Mouse (Mus musculus) CH12.LX (cell line): Measurements from ENCODE around the gene P3h2. TPM values are rescaled to one million over a fixed set of nuclear protein-coding genes. Genes with fewer than 3 reads are reported as not detected.

Source experiments
- DNase-seq: peaks from one replicate; pipeline ENCODE4 v3.0.0-alpha.2; 2013; ENCODE audit errors: extremely low read depth
- H3K27ac ChIP-seq: 2 replicates; pipeline ENCODE4 v1.5.1; 2012; ENCODE audit warnings: low read depth, mild to moderate bottlenecking, control low read depth, moderate library complexity; ENCODE audit not compliant: insufficient read depth
- H3K27me3 ChIP-seq: replicated peaks from 2 replicates; pipeline ENCODE3; 2012; ENCODE audit warnings: inconsistent platforms
- H3K36me3 ChIP-seq, 2 experiments: replicated peaks in 1 of 2; 2 replicates each; pipeline versions ENCODE3 to v1.6.1; 2012; ENCODE audit warnings: inconsistent platforms in 1 of 2, low read length in 1 of 2, mild to moderate bottlenecking in 1 of 2, mixed read lengths in 1 of 2, moderate library complexity in 1 of 2; ENCODE audit not compliant: control insufficient read depth in 1 of 2, insufficient read depth in 1 of 2
- H3K4me1 ChIP-seq, 2 experiments: 2 replicates each; pipeline ENCODE4 v1.6.1; 2012; ENCODE audit warnings: inconsistent platforms in 1 of 2, moderate library complexity in 1 of 2; ENCODE audit not compliant: insufficient read depth in 2 of 2, control insufficient read depth in 1 of 2
- H3K4me2 ChIP-seq: 2 replicates; pipeline ENCODE4 v1.6.1; 2012; ENCODE audit warnings: low read depth, mild to moderate bottlenecking, control low read depth; ENCODE audit not compliant: poor library complexity, insufficient read depth, severe bottlenecking
- H3K4me3 ChIP-seq, 3 experiments: fragments of 150-350 bp in 1 of 3; sonication (generic) in 1 of 3; replicated peaks in 1 of 3; 2 replicates each; pipeline versions ENCODE3 to v1.5.1; 2011 to 2012; ENCODE audit warnings: low read depth in 2 of 3, low read length in 2 of 3, mild to moderate bottlenecking in 2 of 3, moderate library complexity in 2 of 3, control low read depth in 1 of 3, improper control_type of control experiment in 1 of 3, inconsistent platforms in 1 of 3, mixed read lengths in 1 of 3; ENCODE audit not compliant: poor library complexity in 1 of 3
- H3K79me2 ChIP-seq: replicated peaks from 2 replicates; pipeline ENCODE4 v1.6.1; 2012; ENCODE audit warnings: mild to moderate bottlenecking, moderate library complexity; ENCODE audit not compliant: control insufficient read depth, poor library complexity, insufficient read depth, severe bottlenecking; ENCODE audit errors: extremely low read depth
- H3K9ac ChIP-seq: 2 replicates; pipeline ENCODE4 v1.6.1; 2012; ENCODE audit warnings: low read depth, mild to moderate bottlenecking, control low read depth, moderate library complexity; ENCODE audit not compliant: insufficient read depth
- H3K9me3 ChIP-seq: replicated peaks from 2 replicates; pipeline ENCODE3; 2012; ENCODE audit warnings: low read length, inconsistent platforms, mixed read lengths
- BHLHE40 ChIP-seq: IDR thresholded peaks from 2 replicates; pipeline ENCODE4 v1.6.1; 2011; ENCODE audit warnings: mild to moderate bottlenecking, low read depth, low read length, improper control_type of control experiment
- CHD1 ChIP-seq: IDR thresholded peaks from 2 replicates; pipeline ENCODE4 v1.6.1; 2012; ENCODE audit warnings: low read depth, low read length, improper control_type of control experiment, inconsistent platforms
- CHD2 ChIP-seq: IDR thresholded peaks from 2 replicates; pipeline ENCODE4 v1.6.1; 2011; ENCODE audit warnings: low read length, improper control_type of control experiment
- CTCF ChIP-seq, 2 experiments: IDR thresholded peaks in 1 of 2; conservative IDR thresholded peaks in 1 of 2; 2 replicates each; pipeline ENCODE4 v1.5.1; 2011 to 2012; ENCODE audit warnings: low read depth in 2 of 2, low read length in 2 of 2, improper control_type of control experiment in 1 of 2, inconsistent platforms in 1 of 2, mild to moderate bottlenecking in 1 of 2, moderate library complexity in 1 of 2
- E2F4 ChIP-seq: IDR thresholded peaks from 2 replicates; pipeline ENCODE4 v1.6.1; 2011; ENCODE audit warnings: low read depth, low read length, improper control_type of control experiment; ENCODE audit not compliant: insufficient replicate concordance
- ELF1 ChIP-seq: IDR thresholded peaks from 2 replicates; pipeline ENCODE4 v1.6.1; 2014; ENCODE audit warnings: low read depth, mild to moderate bottlenecking, inconsistent platforms, low read length, improper control_type of control experiment
- EP300 ChIP-seq: IDR thresholded peaks from 2 replicates; pipeline ENCODE4 v1.6.1; 2011; ENCODE audit warnings: low read length, improper control_type of control experiment
- ETS1 ChIP-seq: conservative IDR thresholded peaks from 2 replicates; pipeline ENCODE4 v1.6.1; 2012; ENCODE audit warnings: low read depth, mild to moderate bottlenecking, inconsistent platforms, low read length, improper control_type of control experiment, moderate library complexity
- GABPA ChIP-seq: IDR thresholded peaks from 2 replicates; pipeline ENCODE4 v1.6.1; 2012; ENCODE audit warnings: low read depth, low read length, improper control_type of control experiment, inconsistent platforms; ENCODE audit not compliant: insufficient replicate concordance
- HCFC1 ChIP-seq: IDR thresholded peaks from 2 replicates; pipeline ENCODE4 v1.6.1; 2012; ENCODE audit warnings: low read depth, mild to moderate bottlenecking, inconsistent platforms, low read length, improper control_type of control experiment
- IRF4 ChIP-seq: IDR thresholded peaks from 2 replicates; pipeline ENCODE4 v1.6.1; 2014; ENCODE audit warnings: low read depth, mild to moderate bottlenecking, inconsistent platforms, low read length, improper control_type of control experiment
- JUND ChIP-seq: conservative IDR thresholded peaks from 2 replicates; pipeline ENCODE4 v1.6.1; 2011; ENCODE audit warnings: low read depth, low read length, improper control_type of control experiment
- KAT2A ChIP-seq: IDR thresholded peaks from 2 replicates; pipeline ENCODE4 v1.6.1; 2012; ENCODE audit warnings: low read length, improper control_type of control experiment, inconsistent platforms; ENCODE audit not compliant: insufficient replicate concordance
- MAFK ChIP-seq: IDR thresholded peaks from 2 replicates; pipeline ENCODE4 v1.6.1; 2011; ENCODE audit warnings: low read length, improper control_type of control experiment; ENCODE audit not compliant: insufficient replicate concordance
- MAX ChIP-seq: IDR thresholded peaks from 2 replicates; pipeline ENCODE4 v1.6.1; 2011; ENCODE audit warnings: low read length, improper control_type of control experiment
- MAZ ChIP-seq: IDR thresholded peaks from 2 replicates; pipeline ENCODE4 v1.6.1; 2012; ENCODE audit warnings: low read depth, mild to moderate bottlenecking, inconsistent platforms, low read length, improper control_type of control experiment, moderate library complexity
- MEF2A ChIP-seq: IDR thresholded peaks from 2 replicates; pipeline ENCODE4 v1.6.1; 2014; ENCODE audit warnings: low read depth, mild to moderate bottlenecking, inconsistent platforms, low read length, improper control_type of control experiment, borderline replicate concordance
- MXI1 ChIP-seq: IDR thresholded peaks from 2 replicates; pipeline ENCODE4 v1.6.1; 2011; ENCODE audit warnings: mild to moderate bottlenecking, low read depth, low read length, improper control_type of control experiment
- NELFE ChIP-seq: IDR thresholded peaks from 2 replicates; pipeline ENCODE4 v1.6.1; 2011; ENCODE audit warnings: low read depth, low read length, improper control_type of control experiment
- PAX5 ChIP-seq: IDR thresholded peaks from 2 replicates; pipeline ENCODE4 v1.6.1; 2012; ENCODE audit warnings: low read length, inconsistent platforms, mixed read lengths
- RAD21 ChIP-seq: IDR thresholded peaks from 2 replicates; pipeline ENCODE4 v1.6.1; 2011; ENCODE audit warnings: low read depth, mild to moderate bottlenecking, low read length, improper control_type of control experiment, moderate library complexity
- RCOR1 ChIP-seq: conservative IDR thresholded peaks from 2 replicates; pipeline ENCODE4 v1.6.1; 2012; ENCODE audit warnings: low read depth, mild to moderate bottlenecking, inconsistent platforms, low read length, improper control_type of control experiment
- SIN3A ChIP-seq: IDR thresholded peaks from 2 replicates; pipeline ENCODE4 v1.6.1; 2012; ENCODE audit warnings: low read length, improper control_type of control experiment, inconsistent platforms
- SMC3 ChIP-seq: IDR thresholded peaks from 2 replicates; pipeline ENCODE4 v1.6.1; 2011; ENCODE audit warnings: low read depth, low read length, improper control_type of control experiment
- TBP ChIP-seq: conservative IDR thresholded peaks from 2 replicates; pipeline ENCODE4 v1.6.1; 2011; ENCODE audit warnings: low read depth, low read length, improper control_type of control experiment
- TCF12 ChIP-seq: IDR thresholded peaks from 2 replicates; pipeline ENCODE4 v1.6.1; 2014; ENCODE audit warnings: low read depth, mild to moderate bottlenecking, inconsistent platforms, low read length, improper control_type of control experiment
- UBTF ChIP-seq: IDR thresholded peaks from 2 replicates; pipeline ENCODE4 v1.6.1; 2012; ENCODE audit warnings: low read depth, mild to moderate bottlenecking, inconsistent platforms, low read length, improper control_type of control experiment, moderate library complexity
- USF1 ChIP-seq: IDR thresholded peaks from 2 replicates; pipeline ENCODE4 v1.6.1; 2014; ENCODE audit warnings: low read depth, mild to moderate bottlenecking, inconsistent platforms, low read length, improper control_type of control experiment
- ZKSCAN1 ChIP-seq: IDR thresholded peaks from 2 replicates; pipeline ENCODE4 v1.6.1; 2012; ENCODE audit warnings: low read depth, inconsistent platforms, low read length, improper control_type of control experiment, borderline replicate concordance
- ZMIZ1 ChIP-seq: IDR thresholded peaks from 2 replicates; pipeline ENCODE4 v1.6.1; 2012; ENCODE audit warnings: low read depth, mild to moderate bottlenecking, inconsistent platforms, low read length, improper control_type of control experiment
- ZNF384 ChIP-seq: IDR thresholded peaks from 2 replicates; pipeline ENCODE4 v1.6.1; 2012; ENCODE audit warnings: low read depth, low read length, improper control_type of control experiment, inconsistent platforms
- dilution Hi-C: fragments of 300-500 bp; cut with MboI; formaldehyde crosslinking; loops from 2 replicates; pipeline ENCODE4 v1.14.3; 2020; ENCODE audit warnings: low sequenced_read_pairs; ENCODE audit not compliant: extremely low pct_unique_long_range_greater_than_20kb, extremely low pct_ligation_motif_present
- in situ Hi-C: fragments of 300-500 bp; cut with MboI; formaldehyde crosslinking; loops from 3 replicates; pipeline ENCODE4 v1.14.3; 2019; ENCODE audit warnings: low sequenced_read_pairs, low pct_ligation_motif_present, low pct_unique_long_range_greater_than_20kb, mixed read lengths
- polyA plus RNA-seq: library from polyadenylated mRNA; unstranded; fragments of >175 nt; gene quantifications from 2 replicates; pipeline ENCODE4 v1.2.1, GENCODE M21; 2012; ENCODE audit warnings: low read depth; ENCODE audit not compliant: insufficient read length
- total RNA-seq, 2 experiments: library from RNA; depleted of rRNA; stranded (reverse); fragments of 300-350 nt in 1 of 2; fragments of >200 nt in 1 of 2; gene quantifications; 2 replicates each; pipeline ENCODE4 v1.2.3; 2012 to 2014

P3h2 gene
- total and polyA plus RNA-seq, 3 experiments: 0.08 to 0.73 (median 0.27) TPM

- no peaks in the 10 kb centered on the region for H3K79me2 ChIP-seq
- no peak overlapping the region for H3K4me3 ChIP-seq
- TF ChIP-seq IRF4 (no peak), RCOR1 (no peak), ZKSCAN1 (no peak), SMC3 (no peak), ETS1 (no peak), SIN3A (no peak), E2F4 (no peak)
- no peak overlapping the region for H3K27ac ChIP-seq
- H3K36me3 ChIP-seq: no peaks in the 10 kb centered on the region
- dilution Hi-C loops: no loop called here
- no peaks in the 10 kb centered on the region for H3K9me3 ChIP-seq
- H3K27me3 ChIP-seq: no peaks in the 10 kb centered on the region
- peaks cover 9 to 33% of the 10 kb centered on the region in 2 experiments for H3K4me1 ChIP-seq
- no peak for DNase-seq
- no peak overlapping the region for H3K9ac ChIP-seq
- no peak overlapping the region for H3K4me2 ChIP-seq
- in situ Hi-C loops: loop anchor here (5.0 to 25.0 kb wide), 2 partner anchors 552 to 588 kb away; no protein-coding TSS in a partner anchor
Observed at GRCm38 (mm10) chr16:25959929-25960328, 145.7 kb downstream of the P3h2 start.

DNA sequence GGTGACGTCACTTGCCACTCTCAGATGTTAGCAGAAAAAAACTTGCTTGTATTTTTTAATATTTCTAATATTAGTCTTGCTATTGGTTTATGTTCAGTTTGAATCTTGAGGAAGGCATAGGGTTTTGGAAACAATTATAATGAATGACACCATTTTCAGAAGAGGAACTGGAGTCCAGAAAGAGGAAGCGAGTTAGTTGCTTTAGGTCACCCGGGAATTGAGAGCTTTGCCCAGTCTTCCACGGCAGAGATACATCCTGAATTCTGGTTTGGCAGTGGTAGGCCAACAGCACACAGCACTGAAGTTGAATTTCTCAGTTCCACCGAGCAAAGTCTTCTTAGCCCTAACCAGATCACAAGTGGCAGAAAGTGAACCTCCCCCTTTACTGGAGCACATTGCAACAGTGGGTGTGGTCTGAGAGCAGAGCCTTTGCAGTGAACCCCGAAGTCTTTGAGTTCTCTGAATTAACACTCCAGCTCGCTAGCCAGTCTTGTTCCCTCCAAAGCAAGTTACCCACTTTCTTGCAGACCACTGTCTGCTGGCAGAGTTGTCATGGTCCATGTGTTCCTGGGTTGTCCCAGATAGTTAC lies 146.8 kb downstream of the P3h2 start:
- no peaks in the 10 kb centered on the region for H3K27me3 ChIP-seq
- peak overlapping the region; percentile 31 for H3K4me2 ChIP-seq
- no peak overlapping the region for H3K27ac ChIP-seq
- no peaks in the 10 kb centered on the region for H3K79me2 ChIP-seq
- H3K9me3 ChIP-seq: no peaks in the 10 kb centered on the region
- peak; percentile 93 for DNase-seq
- dilution Hi-C loops (no loop called here), in situ Hi-C loops (loop anchor here (5.0 to 25.0 kb wide), 2 partner anchors 554 to 586 kb away; no protein-coding TSS in a partner anchor)
- H3K4me3 ChIP-seq: no peak overlapping the region
- H3K4me1 ChIP-seq: peaks cover 9 to 28% of the 10 kb centered on the region in 2 experiments
- H3K36me3 ChIP-seq: no peaks in the 10 kb centered on the region
- no peak overlapping the region for H3K9ac ChIP-seq
- peak; percentile 67 for TF ChIP-seq ETS1
- peak; percentile 48; the same call in 1 of the 2 replicates for TF ChIP-seq ELF1
- TF ChIP-seq CHD2: peak; percentile 46; the same call in 1 of the 2 replicates
- TF ChIP-seq MAZ: no peak; the same call in 1 of the 2 replicates
- no peak for TF ChIP-seq NELFE
- TF ChIP-seq PAX5: no peak
- peak; percentile 0; the same call in 1 of the 2 replicates for TF ChIP-seq RAD21
- 0 out of 2 replicates have a peak, but pooled peaks have one; percentile 37 for TF ChIP-seq TCF12
- no peak for TF ChIP-seq TBP
- no peak for TF ChIP-seq CHD1
- TF ChIP-seq EP300: peak; percentile 99
- TF ChIP-seq USF1: no peak
- peak; percentile 83; the same call in 1 of the 2 replicates for TF ChIP-seq RCOR1
- TF ChIP-seq MAFK: no peak
- peak; percentile 39 for TF ChIP-seq HCFC1
- TF ChIP-seq SMC3: no peak
- peak; percentile 57 for TF ChIP-seq SIN3A
- TF ChIP-seq MXI1: no peak
- TF ChIP-seq GABPA: no peak
- peak; percentile 95 for TF ChIP-seq IRF4
- TF ChIP-seq KAT2A: 0 out of 2 replicates have a peak, but pooled peaks have one; percentile 30
- peak; percentile 49; the same call in 1 of the 2 replicates for TF ChIP-seq MEF2A
- peak; percentile 39; the same call in 1 of the 2 replicates for TF ChIP-seq BHLHE40
- 0 out of 2 replicates have a peak, but pooled peaks have one; percentile 12 for TF ChIP-seq ZMIZ1
- TF ChIP-seq MAX: peak; percentile 41; the same call in 1 of the 2 replicates
- no peak for TF ChIP-seq UBTF
- peak; percentile 15; the same call in 1 of the 2 replicates for TF ChIP-seq ZNF384
- TF ChIP-seq JUND: peak; percentile 79
- no peak for TF ChIP-seq CTCF (conservative IDR thresholded peaks at IDR 0.05 in 1 of 2, IDR thresholded peaks at IDR 0.05 in 1 of 2; ENCODE audit: low read depth in 2 of 2, low read length in 2 of 2)
